Mouse (Mus musculus) cerebellum, adult 8-10 months (tissue): Measurements from ENCODE around the gene Zfp827.
A peak's percentile ranks its signal among the peaks of the same experiment; 100 is the strongest.

Experiments used
- DNase-seq: peaks from one replicate; pipeline ENCODE4 v3.0.0; 2022

The Zfp827 gene

DNA sequence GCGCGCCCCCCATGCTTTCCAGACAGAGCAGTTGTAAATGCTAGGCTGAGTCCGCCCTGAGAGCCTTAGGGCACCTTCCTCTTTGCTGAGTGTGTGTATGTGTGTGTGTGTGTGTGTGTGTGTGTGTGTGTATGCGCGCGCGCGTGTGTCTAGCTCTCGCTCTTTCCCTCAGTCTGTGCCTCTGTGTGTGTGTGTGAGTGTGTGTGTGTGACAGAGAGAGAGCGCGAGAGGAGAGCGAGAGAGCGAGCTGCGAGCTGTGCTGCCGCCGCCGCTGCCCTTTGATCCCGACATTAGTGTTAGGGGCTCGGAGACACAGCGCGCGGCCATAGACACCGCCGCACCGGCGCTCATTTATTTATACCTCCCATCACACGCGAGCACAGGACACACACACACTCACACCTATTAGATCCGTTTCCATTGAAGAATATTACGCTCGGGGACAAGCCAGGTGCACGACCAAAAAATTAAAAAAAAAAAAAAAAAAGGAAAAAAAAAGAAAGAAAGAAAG lies at the start of gene Zfp827:
TSS of gene Zfp827 (plus strand) at position 461 of the 511 bp plus-strand sequence.
- peak; percentile 66 for DNase-seq

DNA sequence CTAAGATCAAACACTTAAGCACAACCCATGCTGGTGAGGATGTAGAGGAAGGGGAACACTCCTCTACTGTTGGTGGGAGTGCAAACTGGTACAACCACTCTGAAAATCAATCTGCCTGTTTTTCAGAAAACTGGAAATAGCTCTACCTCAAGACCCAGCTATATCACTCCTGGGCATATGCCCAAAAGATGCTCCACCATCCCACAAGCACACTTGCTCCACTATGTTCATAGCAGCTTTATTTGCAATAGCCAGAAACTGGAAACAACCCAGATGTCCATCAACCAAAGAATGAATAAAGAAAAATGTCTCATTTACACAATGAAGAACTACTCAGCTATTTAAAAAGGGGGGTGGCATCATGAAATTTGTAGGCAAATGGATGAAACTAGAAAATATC lies 23.9 kb upstream of the Zfp827 start:
- DNase-seq: no peak

DNA sequence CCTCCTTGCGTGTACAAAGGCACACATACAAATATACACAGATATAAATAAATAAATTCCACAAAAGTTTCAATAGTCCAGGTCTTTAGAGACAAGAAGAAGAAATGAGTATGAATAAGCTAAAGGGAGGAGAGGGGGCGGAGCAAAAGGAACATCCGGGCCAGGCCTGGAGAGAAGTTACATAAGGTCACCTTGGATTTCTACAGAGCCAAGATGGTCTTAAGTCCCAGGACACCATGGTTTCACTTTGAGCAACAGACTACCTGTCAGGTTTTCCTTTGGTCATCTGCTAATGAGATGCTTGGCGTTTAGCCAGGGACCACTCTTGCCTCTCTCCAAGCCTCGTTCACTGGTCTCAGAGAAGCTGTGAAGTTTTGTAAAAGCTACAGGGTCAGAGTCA lies 13.2 kb upstream of the Zfp827 start:
- no peak for DNase-seq

DNA sequence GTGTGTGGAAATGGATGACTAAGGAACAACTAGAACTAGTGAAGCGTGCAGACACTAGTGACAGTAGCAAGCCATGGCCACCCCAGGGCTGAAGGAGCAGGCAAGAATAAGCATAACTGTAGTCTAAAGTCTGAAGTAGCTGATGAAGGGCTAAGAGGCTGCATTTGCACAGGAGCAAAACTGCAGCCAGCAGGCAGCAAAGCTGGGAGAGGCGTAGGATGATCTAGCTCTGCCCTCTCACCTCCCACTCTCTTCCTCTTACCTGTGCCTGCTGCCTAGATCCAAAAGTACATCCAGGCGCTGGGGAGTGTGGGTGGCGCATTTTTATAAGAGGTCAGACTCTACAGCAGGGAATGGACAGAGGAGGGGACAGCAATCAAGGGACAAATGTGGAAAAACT lies 12.2 kb upstream of the Zfp827 start:
- no peak for DNase-seq

DNA sequence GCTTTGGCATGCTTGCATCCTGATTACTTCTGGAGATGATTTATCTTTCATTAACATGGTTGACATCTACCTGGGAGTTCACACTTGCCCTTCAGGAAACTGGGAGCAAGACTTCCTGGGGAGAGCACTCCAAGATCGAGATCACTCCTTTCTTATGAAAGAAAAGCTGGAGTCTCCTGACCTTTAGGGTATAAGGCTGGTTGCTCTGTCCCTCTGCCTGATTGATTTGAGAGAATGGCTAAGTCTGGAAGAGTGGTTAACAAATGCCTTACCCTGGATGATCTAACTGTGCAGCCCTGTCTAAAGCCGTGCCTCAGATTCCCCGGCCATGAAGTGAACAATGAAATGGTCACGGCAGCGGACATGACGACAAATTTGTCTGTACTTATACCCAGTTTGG lies 11.7 kb upstream of the Zfp827 start:
- no peak for DNase-seq

DNA sequence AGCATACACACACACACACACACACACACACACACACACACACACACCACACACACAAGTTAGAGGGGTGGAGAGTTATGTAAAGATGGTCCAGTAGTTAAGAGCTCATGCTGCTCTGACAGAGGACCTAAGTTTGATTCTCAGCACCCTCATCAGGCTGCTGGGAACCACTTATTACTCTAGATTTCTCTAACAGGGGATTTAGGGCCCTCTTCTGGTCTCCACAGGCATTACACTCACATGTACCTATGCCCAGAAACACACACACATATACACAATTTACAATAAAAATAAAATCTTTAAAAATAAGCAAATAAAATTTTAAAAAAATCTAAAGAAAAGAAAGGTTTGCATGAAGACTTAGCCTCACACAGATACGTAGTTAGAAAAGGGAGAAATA lies 4.3 kb upstream of the Zfp827 start:
- DNase-seq: no peak

DNA sequence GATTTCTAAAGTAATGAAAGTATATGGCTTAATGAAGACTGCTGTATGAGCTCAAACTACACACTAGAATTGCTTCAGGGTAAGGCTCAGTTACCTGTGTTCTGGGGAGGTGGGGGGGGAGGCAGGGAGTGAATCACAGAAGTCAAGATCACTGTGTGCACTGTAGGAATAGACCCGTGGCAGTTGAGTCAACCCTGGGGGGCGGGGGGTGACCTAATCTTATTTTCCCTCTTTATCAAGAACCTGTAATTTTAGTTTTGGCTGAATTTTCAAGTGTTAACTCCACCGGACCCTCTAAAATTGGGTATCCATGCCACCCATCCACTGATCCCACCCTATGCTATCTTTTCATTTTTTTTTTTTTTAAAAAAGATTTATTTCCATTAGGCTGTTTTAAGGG lies 918 bp upstream of the Zfp827 start:
- no peak for DNase-seq

DNA sequence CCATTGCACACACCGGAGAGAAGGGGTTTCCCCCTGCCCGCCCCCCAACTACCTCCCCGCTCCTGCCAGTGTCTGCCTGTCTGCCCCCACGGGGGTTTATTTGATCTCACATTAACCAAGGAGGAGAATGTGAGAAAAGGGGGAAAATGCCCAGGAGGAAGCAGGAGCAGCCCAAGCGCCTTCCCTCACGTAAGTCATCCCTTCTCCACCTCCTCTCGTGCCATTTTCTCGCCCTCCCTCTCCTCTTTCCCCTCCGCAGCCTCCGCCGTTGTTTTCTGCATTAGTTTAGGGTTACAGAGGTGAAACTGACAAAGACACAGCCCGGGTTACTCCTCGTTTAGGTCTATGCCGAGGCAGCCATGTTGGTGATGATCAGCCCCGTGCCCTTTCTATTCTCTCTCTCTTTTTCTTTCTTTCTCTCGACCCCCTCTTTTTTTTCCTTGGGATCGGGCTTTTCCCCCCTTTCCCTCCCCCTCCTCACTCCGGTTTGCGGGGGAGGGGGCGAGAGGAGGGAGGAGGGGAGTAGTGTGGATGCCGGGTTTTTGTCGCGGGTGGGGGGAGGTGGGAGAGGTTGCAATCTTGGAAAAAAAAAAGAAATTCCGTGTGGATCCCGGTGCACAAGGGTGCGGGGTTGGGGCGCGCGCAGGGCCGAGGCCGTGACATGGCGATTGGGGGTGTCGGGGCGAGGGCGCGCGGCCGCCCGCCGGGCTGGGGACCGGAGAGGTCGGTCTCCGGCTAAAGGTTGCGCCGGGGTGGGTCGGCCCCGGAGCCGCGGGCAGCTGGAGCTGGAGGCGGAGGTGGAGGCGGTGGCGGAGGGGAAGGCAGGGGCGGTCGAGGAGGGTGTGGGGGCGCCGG lies 531 bp downstream of the Zfp827 start:
- DNase-seq: peak; percentile 60

DNA sequence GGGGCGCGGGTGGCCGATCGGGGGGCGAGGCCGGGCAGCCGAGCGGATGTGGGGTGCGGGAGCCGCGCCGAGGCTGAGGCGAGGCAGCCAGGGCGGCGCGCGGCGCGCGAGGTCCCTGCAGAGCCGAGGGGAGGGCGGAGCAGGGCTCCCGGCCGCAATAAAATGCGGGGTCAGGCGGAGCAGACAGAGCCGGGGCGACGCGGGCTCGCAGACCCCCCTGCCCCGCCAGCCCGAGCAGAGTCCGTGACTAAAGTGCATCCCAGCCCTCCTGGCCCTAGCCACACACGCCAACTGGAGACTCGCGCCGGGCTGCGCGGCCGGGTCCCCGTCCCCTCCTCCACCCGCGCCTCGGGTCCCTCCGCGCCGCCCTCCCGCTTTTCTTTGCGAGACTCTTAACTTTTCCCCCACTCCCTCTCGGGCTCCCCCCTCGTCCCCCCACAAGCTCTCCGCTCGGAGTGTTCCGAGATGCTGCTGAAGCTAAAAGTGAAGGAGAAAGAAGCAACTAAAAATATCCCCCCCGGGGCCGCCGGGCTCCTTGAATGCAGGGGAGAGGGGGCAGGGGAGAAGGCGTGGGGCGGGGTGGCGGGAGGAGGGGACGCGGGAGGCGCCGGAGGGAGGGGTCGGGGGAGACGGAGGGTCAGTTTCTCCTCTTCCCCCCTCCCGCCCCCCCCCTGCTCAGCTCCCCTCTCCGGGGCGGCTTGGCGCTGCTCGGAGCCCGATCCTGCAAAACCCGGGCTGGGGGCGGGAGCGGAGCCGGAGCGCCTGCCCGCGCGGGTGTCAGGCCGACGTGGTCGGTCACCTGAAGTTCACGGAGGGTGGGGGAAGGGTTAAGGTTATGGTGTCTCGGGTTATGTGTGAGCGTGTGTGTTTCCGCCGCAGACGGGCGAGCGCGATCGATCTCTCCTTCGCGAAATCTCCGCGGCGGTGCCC lies 1.4 kb downstream of the Zfp827 start:
- peak; percentile 54 for DNase-seq

DNA sequence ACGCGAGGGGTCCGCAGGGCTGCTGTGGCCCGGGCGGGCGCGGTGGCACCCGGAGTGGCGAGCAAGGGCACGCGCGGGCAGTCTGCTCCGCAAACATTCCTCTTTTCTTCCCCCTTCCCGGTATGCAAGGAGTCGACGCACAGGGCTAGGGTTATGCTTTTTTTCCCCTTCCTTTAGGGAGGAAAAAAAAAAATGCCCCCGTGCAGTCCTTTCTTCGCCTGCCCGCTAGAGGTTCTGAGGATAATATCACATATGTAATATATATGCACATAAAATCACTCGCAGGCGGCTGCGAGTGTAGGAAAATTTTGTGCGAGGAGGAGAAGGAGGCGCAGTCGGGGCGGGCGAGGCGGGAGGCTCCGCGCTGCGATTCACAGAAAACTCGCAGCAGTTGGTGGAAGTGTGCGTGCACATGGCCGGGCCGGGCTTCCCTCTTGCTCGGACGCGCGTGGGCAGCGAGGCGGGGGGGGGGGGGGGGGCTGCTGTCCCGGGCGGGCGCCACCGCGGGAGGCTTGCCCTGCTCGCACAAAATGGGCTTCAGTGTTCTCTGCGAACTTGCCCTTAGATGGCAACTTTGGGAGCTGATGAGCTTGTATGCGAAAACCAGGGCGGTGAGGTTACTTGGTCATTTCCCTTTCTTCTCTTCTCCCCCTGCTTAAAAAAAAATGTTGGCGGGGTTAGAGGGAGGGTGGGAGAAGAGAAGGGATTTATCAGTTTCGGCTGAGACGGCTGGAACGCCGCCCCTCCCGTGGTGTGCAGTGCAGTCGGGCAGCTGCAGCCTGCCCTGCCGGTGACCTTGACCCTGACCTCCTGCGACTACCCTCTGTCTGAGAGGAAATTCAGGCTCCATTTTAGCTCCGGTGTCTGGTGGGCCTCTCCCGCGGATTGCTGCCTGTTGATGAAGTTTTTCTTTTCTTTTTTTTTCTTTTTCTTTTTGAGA lies 2.4 kb downstream of the Zfp827 start:
- DNase-seq: peak; percentile 34

DNA sequence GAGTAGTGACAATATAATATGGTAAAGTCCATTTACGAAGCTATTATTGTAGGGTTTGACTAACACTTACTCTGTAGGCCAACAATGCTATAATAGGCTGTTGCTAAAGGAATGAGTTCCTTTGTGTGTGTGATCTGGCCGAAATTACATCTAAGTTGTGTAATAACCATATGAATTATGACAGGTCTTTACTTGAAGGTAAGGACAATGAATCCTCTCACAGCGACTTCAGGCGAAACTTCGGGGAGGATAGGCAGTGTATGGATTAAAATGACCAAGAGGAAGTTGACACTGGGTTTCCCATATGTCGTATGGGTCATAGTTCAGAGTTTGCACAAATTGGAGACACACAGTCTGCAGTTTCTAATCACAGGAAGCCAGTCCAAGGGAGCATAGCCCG lies 9.3 kb downstream of the Zfp827 start:
- no peak for DNase-seq

DNA sequence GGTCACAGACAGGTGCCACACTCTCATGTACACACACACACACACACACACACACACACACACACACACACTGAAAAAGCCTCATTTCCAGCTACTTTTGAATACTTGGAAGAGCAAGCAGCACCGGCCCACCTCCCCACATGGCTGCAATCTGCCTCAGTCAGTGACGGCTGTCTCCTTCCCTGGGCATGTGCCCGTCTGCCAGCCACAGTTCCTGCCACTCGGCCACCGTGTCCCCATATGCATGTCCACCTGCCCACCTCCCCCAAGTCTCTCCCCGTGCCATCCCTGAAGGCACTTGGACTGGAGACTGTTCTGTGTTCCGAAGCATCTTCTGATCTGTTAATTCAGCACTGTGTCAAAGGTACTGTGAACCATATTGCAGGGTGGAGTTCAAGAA lies 9.8 kb downstream of the Zfp827 start:
- DNase-seq: peak; percentile 13

DNA sequence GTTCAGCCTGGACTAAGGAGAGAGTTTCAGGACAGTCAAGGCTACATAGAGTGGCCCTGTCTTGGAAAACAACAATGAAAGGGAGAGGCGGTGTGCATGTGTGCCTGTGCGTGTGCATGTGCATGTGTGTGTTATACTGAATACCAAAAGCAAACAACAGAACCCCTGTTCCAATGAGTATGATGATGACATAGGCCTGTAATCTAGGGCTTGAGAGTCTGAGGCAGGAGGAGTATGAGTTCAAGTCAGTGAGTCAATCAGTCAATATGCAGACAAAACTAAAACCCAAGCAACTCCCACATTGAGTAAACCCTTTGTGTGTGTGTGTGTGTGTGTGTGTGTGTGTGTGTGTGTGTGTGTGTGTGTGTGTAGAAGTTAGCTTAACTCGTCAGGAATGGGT lies 13.2 kb downstream of the Zfp827 start:
- DNase-seq: no peak

DNA sequence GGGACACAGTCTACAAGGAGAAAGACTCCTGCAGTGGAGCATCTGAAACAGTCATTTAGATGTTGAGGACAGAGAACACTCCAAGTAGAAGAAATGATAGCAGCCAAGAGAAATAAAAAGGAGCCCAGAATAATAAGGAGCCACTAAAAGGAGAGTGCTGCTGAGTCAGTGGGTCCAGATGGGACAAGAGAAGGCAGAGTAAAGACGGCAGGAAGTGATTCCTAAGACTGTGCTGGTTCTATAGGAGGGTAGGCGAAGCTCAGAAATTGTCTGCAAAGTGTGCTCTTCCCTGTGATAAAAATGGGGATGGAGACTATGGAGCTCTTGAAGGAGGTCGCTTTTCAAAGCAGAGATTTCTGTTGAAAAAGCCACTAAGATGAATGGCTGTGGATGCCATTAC lies 14.0 kb downstream of the Zfp827 start:
- DNase-seq: no peak

DNA sequence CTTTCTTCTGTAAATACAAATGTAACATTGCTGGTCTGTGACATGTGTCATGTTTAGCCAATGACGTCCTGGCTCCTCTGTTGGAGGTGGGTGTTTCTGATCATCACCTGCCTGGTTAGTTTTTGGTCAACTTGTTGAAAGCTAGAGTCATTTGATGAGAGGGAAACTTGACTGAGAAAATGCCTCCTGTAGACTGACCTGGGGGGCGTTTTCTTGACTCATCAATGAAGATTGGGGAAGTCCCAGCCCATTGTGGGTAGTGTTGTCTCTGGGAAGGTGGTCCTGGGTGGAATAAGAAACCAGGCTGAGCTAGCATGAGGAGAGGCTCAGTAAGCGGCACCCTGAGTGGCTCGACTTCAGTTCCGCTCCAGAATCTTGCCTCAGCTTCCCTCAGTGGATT lies 16.4 kb downstream of the Zfp827 start:
- DNase-seq: no peak

DNA sequence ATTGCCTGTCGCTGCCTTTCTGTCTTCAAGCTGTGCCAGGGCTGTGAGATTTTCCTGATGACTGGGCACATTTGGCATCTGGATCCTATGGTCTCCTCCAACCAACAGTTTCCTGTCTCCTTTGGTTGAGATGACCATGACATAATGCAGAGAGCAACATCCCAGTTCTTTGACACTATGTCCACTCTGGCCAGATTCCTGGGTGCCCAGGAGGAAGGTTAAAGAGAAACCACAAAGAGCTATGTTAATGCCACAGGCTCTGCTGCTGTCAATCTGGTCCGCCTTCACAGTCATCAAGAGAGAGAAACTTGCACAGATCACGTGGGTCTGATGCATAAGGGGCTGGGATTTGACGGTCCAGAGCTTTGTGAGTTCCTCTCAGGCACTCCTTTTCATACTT lies 18.4 kb downstream of the Zfp827 start:
- no peak for DNase-seq

DNA sequence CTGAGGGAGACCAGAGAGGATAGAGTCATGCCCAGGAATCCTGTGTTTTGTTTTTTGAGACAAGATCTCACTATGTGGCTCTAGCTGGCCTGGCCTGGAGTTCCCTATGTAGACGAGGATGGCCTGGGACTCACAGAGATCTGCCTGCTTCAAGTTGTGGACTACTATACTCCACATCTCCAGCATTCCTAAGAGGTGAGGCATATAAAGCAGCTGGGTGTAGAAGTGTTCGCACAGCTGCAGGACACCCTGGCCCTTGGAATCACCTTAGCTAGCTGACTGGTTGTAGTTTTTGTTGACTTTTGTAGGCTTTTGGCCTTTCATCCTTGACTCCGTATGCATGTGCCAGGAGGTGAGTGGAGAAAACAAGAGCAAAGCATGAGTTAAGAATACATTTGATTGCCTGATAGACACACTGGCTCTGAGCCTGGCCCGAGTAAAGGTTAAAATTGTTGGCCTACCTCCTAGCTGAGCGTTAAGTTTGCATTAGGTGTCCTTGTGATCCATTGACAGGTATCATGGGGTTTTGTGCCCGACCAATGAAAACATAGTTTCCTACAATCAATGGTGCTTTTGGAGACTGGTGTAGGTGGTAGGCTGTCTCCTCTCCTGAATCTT lies 20.3 kb downstream of the Zfp827 start:
- DNase-seq: no peak

DNA sequence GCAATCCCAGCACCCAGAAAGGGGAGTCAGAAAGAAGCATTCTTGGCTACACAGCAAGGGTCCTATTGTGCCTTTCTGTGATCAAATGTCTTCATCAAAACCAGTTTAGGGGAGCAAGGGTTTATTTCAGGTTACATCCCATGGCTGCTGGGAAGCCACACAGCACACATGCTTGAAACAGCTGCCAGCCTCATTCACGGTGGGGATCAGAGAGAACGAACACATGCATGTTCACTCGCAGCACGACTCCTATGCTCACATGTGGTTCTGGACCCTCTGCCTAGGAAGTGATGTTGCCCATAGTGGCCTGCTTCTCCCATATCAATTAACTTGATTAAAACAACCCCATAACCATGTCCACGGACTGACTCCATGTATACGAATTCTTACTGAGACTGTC lies 26.0 kb downstream of the Zfp827 start:
- no peak for DNase-seq

DNA sequence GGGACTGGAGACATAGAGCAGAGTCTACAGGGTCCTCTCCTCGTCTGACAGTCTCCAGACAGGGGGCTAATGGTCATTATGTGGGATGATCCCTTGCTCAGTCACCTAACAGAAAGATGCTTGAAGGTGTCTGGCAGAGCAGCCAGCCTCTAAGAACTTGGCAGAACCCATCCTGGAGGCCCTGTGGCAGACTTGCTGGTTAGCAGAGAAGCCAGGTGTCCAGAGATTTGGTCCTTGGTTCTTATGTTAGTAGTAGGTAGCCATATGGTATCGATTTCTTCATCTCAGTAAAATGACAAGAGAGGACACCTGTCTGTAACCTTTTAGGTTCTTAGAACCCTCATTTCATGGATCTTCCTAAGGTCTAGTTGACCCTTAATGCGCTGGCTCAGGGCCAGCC lies 28.9 kb downstream of the Zfp827 start:
- DNase-seq: peak; percentile 13

DNA sequence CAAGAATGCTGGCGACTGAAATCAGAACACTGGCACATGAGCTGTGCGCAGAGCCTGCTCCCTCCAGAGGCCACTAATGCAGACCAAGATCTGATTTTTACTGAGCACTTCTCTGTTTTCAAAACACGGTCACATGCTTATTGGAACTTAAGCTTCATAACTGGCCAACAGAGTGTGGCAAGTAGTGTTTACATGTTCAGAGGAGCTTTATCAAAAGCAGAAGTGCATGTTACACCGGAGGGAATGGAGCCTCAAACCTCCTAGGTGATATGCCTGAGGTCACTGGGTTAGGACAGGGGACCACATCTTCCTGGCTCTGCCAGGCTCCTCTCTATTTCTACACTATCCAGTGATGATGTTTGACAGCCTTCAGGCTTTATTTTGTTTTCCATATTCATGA lies 31.1 kb downstream of the Zfp827 start:
- no peak for DNase-seq

DNA sequence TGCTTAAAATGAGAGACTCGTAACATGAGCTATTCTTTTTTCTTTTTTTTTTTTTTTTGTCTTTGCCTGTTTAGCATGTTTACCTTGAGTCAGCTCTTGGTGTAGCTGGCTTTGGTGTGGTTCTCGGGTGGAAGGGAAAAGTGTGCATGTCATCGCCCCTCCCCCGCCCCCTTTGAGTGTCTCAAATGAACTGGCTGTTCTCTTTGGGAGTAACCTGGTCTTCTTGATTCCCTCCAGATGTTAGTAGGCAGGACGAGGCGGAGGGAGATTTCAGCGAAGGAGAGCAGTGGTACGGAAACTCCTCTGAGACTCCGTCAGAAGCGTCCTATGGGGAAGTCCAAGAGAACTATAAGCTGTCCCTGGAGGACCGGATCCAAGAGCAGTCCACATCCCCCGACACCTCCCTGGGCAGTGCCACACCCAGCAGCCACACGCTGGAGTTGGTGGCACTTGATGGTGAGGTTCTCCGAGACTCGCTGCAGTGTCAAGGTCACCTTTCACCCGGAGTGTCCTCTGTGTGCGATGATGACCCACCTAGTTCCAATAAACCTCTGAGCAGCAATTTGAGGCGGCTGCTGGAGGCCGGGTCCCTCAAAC lies 31.9 kb downstream of the Zfp827 start:
- no peak for DNase-seq

DNA sequence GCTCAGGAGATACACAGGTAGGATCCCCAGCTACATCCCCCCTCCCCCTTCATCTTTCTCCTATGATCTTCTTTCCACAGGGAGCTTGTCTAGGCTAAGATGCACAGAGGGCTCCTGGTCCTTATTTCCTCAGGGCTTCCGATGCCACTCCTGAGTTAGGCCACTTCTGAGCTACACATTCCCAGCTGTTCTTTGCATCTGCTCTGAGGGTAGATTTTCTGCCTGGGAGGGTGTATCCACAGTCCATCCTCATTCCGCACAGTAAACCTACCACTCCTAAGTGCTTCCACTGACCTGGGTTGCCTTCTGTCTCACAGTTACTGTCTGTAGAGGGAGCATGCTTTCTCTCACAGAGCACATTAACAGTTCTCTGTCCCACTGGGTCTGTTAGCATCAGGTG lies 37.7 kb downstream of the Zfp827 start:
- no peak for DNase-seq
